In the genomic region with DNA sequence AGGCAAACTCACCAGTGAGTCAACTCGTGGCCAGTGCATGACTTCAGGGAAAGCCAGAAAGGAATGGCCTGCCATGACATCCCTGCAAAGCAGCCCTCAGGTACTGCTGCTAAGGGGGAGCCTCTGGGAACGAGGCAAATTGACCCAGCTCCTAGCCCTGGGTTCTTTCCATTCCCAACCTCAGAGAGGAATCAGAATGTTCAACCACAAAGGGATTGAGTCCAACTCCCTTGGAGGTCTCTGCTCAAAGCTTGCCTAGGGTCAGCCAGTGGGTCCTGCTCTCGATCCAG, we compare ENCODE assay signal across 15 mouse cellular contexts. TPM values are rescaled to one million over a fixed set of nuclear protein-coding genes. Genes with fewer than 3 reads are reported as not detected.
"Had no signal": no experiment of that assay in that cellular context is flagged by ENCODE, and none has a peak within 500 bp of the region (broad histone marks: within the 10 kb centered on the region; RNA-seq: fewer than 3 reads in every experiment).

No protein-coding gene starts in this region.

- H3K27ac ChIP-seq: kidney, postnatal 0 days; layer of hippocampus, adult 2 months; left cerebral cortex, adult 2 months; limb, embryonic 12.5 days; limb, embryonic 15.5 days; liver, embryonic 14.5 days; macrophage; midbrain, embryonic 12.5 days; midbrain, embryonic 15.5 days; neural tube, embryonic 13.5 days had no signal

- H3K4me1 ChIP-seq: midbrain, embryonic 12.5 days had no signal

- H3K9ac ChIP-seq: limb, embryonic 12.5 days; limb, embryonic 15.5 days; liver, embryonic 14.5 days; liver, postnatal 0 days; lung, embryonic 14.5 days; midbrain, embryonic 12.5 days; midbrain, embryonic 15.5 days; neural tube, embryonic 13.5 days had no signal

- ATAC-seq: midbrain, embryonic 15.5 days had no signal

- H3K4me2 ChIP-seq: limb, embryonic 12.5 days; limb, embryonic 15.5 days; liver, embryonic 11.5 days; lung, embryonic 14.5 days; midbrain, embryonic 12.5 days; midbrain, embryonic 15.5 days; neural tube, embryonic 13.5 days had no signal

- H3K36me3 ChIP-seq: limb, embryonic 12.5 days; limb, embryonic 15.5 days; midbrain, embryonic 12.5 days; midbrain, embryonic 15.5 days; neural tube, embryonic 13.5 days had no signal

- H3K27me3 ChIP-seq: limb, embryonic 12.5 days; midbrain, embryonic 12.5 days; midbrain, embryonic 15.5 days; neural tube, embryonic 13.5 days had no signal

- H3K9me3 ChIP-seq: limb, embryonic 12.5 days; limb, embryonic 15.5 days; midbrain, embryonic 12.5 days; midbrain, embryonic 15.5 days; neural tube, embryonic 13.5 days had no signal

- H3K4me3 ChIP-seq: layer of hippocampus, adult 2 months; left cerebral cortex, adult 2 months; limb, embryonic 12.5 days; limb, embryonic 15.5 days; midbrain, embryonic 12.5 days; midbrain, embryonic 15.5 days; myocyte; neural tube, embryonic 13.5 days had no signal

RNA-seq across cellular contexts. Expression of a gene that starts 43.4 kb away (rescaled TPM):
- total RNA-seq: monocyte, adult 5-6 weeks had no signal
